Mouse (Mus musculus) midbrain, embryonic 11.5 days (tissue): Measurements from ENCODE around the gene Bin2. TPM values are rescaled to one million over a fixed set of nuclear protein-coding genes. Genes with fewer than 3 reads are reported as not detected.

Experiments
- ATAC-seq: fragments of 200-750 bp; cut with Nextera tagmentation; 2 replicates; pipeline ENCODE4 v1.8.0; 2017; ENCODE audit warnings: moderate TSS enrichment, moderate library complexity; ENCODE audit not compliant: low FRiP score
- DNase-seq: peaks from one replicate; pipeline ENCODE4 v3.0.0; 2015; ENCODE audit warnings: low spot score; ENCODE audit errors: missing footprints
- H3K27ac ChIP-seq: fragments of 300-500 bp; sonication (generic); 2 replicates; pipeline ENCODE4 v1.5.1; 2014; ENCODE audit warnings: low read depth, low read length
- H3K27me3 ChIP-seq: fragments of 300-500 bp; sonication (generic); 2 replicates; pipeline ENCODE4 v1.6.1; 2014; ENCODE audit warnings: mild to moderate bottlenecking, low read length, moderate library complexity, mixed read lengths; ENCODE audit not compliant: control insufficient read depth, insufficient read depth
- H3K36me3 ChIP-seq: fragments of 300-500 bp; sonication (generic); 2 replicates; pipeline ENCODE4 v1.6.1; 2014; ENCODE audit warnings: mild to moderate bottlenecking, low read length, moderate library complexity, mixed read lengths; ENCODE audit not compliant: control insufficient read depth, insufficient read depth
- H3K4me1 ChIP-seq: fragments of 300-500 bp; sonication (generic); 2 replicates; pipeline ENCODE4 v1.6.1; 2014; ENCODE audit warnings: low read length; ENCODE audit not compliant: control insufficient read depth, insufficient read depth
- H3K4me2 ChIP-seq: fragments of 300-500 bp; sonication (generic); 2 replicates; pipeline ENCODE4 v1.6.1; 2014; ENCODE audit warnings: mild to moderate bottlenecking, moderate library complexity
- H3K4me3 ChIP-seq: fragments of 300-500 bp; sonication (generic); 2 replicates; pipeline ENCODE4 v1.5.1; 2014; ENCODE audit warnings: low read depth, low read length
- H3K9ac ChIP-seq: fragments of 300-500 bp; sonication (generic); 2 replicates; pipeline ENCODE4 v1.6.1; 2014; ENCODE audit warnings: low read length
- H3K9me3 ChIP-seq: fragments of 300-500 bp; sonication (generic); 2 replicates; pipeline ENCODE4 v1.6.1; 2016; ENCODE audit warnings: low read length; ENCODE audit not compliant: control insufficient read depth
- WGBS: fragments of 180-500 bp; shearing (Covaris S2); extraction: QIAGEN DNeasy Blood & Tissue Kit; methylation state at CpG from one replicate; pipeline ENCODE4 v1.1.7; 2014; 5-methylcytosine and 5-hydroxymethylcytosine counted together
- polyA plus RNA-seq: library from polyadenylated mRNA; unstranded; fragments of >200 nt; fragmentation: Nextera tagmentation; extraction: Ambion mirVana; gene quantifications from 2 replicates; pipeline ENCODE4 v1.2.1, GENCODE M21; 2014

Gene Bin2
- polyA plus RNA-seq, 1 experiment from 2014 or later = 3.4 TPM

DNA sequence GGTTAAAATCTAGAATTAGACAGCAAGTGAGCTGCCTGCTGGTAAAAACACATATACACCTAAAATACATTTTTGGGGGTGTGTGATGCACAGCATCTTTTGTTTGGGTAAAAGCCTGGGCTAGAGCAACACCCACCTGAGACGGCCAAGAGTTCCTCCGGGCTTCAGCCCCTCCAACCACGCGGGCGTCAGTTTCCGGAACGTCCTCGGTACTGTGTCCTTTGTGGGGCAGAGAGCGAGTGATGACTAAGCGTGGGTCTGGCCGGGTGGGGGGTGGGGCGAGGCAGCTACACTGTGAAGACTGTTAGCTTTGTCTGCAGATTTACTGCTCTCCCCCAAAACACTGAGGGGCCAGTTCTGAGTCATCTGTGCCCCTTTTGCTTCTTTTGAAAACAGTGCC is 17.6 kb upstream of the Bin2 start:
- no peak for ATAC-seq

DNA sequence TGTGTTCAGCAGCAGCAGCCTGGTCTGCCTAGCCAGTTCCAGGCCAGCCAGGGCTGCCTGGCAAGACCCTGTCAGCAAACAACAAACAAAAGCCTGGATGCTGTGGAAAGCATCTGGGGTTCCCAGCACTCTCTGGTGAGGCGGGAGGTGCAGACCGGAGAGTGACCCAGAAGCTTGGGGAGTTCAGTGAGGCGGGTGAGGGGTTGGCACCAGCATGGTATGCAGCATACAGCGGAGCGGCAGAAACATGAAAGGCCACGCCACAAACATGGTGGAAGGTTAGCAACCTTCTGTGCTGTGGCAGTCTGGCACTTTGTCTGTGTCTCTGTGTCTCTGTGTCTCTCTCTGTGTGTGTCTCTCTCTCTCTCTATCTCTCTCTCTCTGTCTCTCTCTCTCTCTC is 17.1 kb upstream of the Bin2 start:
- ATAC-seq = no peak
- 86% methylated on average over 6 of the region's 6 CpGs for WGBS
- H3K27ac ChIP-seq = no peak overlapping the region

More for the DNA sequence above, 17.6 kb upstream of the Bin2 start:
- H3K9me3 ChIP-seq = peaks cover 5% of the 10 kb centered on the region; the same call in 1 of the 2 replicates
- no peak overlapping the region for H3K4me2 ChIP-seq
- no peak overlapping the region for H3K9ac ChIP-seq
- no peak for DNase-seq
- WGBS = 64% methylated on average over 12 of the region's 12 CpGs
- no peaks in the 10 kb centered on the region for H3K4me1 ChIP-seq
- no peaks in the 10 kb centered on the region for H3K36me3 ChIP-seq
- no peak overlapping the region for H3K4me3 ChIP-seq
- no peaks in the 10 kb centered on the region for H3K27me3 ChIP-seq
- H3K27ac ChIP-seq = no peak overlapping the region

DNA sequence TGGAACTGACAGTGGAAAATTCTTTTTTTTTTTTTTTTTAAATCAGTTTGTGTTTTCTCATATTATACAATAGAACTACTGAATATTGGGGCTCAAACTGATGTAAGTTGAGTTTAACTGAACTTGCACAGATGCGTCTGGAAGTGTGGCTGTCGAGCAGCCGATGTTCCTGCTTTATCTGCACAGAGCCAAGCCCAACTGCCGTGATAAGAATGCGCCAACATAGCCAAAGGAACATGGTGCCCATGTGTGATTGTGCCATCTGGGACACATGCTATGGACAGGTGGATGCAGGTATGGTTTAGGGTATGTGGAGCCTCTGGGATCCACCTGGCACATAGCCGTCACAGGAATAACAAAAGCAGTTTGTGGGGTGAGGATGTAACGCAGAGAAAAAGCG is 16.5 kb upstream of the Bin2 start:
- Histone ChIP-seq H3K4me1 (peaks cover 3% of the 10 kb centered on the region; the same call in 1 of the 2 replicates), H3K27ac (no peak overlapping the region), H3K4me2 (no peak overlapping the region), H3K9me3 (peaks cover 5% of the 10 kb centered on the region; the same call in 1 of the 2 replicates), H3K4me3 (no peak overlapping the region), H3K36me3 (no peaks in the 10 kb centered on the region), H3K9ac (no peak overlapping the region), H3K27me3 (no peaks in the 10 kb centered on the region)
- no peak for ATAC-seq
- DNase-seq = no peak
- 92% methylated on average over 8 of the region's 8 CpGs for WGBS

More for the DNA sequence above, 17.1 kb upstream of the Bin2 start:
- H3K27me3 ChIP-seq = no peaks in the 10 kb centered on the region
- no peaks in the 10 kb centered on the region for H3K36me3 ChIP-seq
- no peak for DNase-seq
- H3K4me1 ChIP-seq = peaks cover 3% of the 10 kb centered on the region; the same call in 1 of the 2 replicates
- no peak overlapping the region for H3K9ac ChIP-seq
- no peak overlapping the region for H3K4me2 ChIP-seq
- H3K9me3 ChIP-seq = peaks cover 5% of the 10 kb centered on the region; the same call in 1 of the 2 replicates
- H3K4me3 ChIP-seq = no peak overlapping the region

DNA sequence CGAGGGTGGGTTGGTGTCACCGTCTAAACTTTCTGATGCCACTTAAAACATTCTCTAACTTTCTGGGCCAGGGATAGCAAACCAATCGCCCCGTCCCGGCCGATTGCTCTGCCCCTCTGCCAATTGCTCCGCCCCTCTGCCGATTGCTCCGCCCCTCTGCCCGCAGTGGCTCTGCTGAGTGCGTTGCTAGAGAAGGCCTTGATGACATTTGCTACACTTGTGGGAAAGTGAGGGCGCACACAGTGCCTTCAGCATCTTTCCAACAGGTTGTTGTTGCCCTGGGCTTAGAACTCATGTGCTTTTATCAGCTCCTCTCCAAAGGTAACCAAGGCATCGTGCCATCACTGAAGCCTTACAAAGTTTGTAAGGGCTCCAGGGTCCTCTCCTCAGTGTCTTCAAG is 15.9 kb upstream of the Bin2 start:
- H3K4me1 ChIP-seq = peaks cover 3% of the 10 kb centered on the region; the same call in 1 of the 2 replicates
- H3K4me3 ChIP-seq = no peak overlapping the region
- H3K36me3 ChIP-seq = no peaks in the 10 kb centered on the region
- H3K27me3 ChIP-seq = no peaks in the 10 kb centered on the region
- H3K9me3 ChIP-seq = peaks cover 3% of the 10 kb centered on the region; the same call in 1 of the 2 replicates
- H3K4me2 ChIP-seq = no peak overlapping the region
- DNase-seq (no peak), ATAC-seq (no peak)
- no peak overlapping the region for H3K9ac ChIP-seq
- H3K27ac ChIP-seq = no peak overlapping the region
- 23% methylated on average over 13 of the region's 13 CpGs for WGBS

DNA sequence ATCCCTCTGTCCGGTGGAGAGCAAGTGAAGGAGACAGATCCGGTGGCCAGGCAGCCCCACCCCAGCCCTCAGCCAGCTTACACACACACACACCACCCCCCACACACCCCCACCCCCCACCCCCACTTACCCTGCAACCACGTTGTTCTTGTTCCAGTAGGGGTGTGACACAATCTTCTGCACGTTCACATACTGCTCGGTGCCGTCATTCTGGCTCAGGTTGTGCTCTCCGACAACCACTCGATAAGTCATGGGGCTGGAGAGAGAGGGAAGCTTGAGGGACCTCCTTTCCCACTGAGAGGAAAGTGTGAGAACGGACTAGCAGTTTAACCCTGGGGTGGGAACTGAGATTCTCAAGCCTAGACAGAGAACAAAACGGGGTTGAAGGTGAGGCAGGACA is 15.1 kb upstream of the Bin2 start:
- no peak for ATAC-seq
- WGBS = 66% methylated on average over 10 of the region's 10 CpGs
- H3K4me2 ChIP-seq = no peak overlapping the region
- peaks cover 3% of the 10 kb centered on the region; the same call in 1 of the 2 replicates for H3K4me1 ChIP-seq
- H3K9ac ChIP-seq = no peak overlapping the region
- no peak overlapping the region for H3K27ac ChIP-seq
- no peaks in the 10 kb centered on the region for H3K27me3 ChIP-seq
- DNase-seq = no peak
- no peaks in the 10 kb centered on the region for H3K9me3 ChIP-seq
- no peaks in the 10 kb centered on the region for H3K36me3 ChIP-seq
- H3K4me3 ChIP-seq = no peak overlapping the region

DNA sequence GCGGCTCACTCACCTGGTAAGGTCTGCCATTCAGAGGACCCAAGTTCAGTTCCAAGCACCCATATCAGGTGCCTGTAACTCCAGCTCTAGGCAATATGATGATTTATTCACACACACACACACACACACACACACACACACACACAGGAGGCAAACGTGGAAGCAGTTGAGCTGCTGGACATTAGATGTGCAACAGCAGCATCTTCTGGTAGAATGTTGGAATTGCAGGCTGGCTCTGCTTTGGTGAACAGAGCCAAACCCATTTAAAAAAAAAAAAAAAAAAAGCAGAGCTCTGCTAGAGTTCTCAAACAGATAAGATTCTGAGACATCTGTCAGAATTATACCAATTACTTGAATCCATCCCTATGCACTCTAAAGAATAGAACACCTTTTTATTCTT is 13.7 kb upstream of the Bin2 start:
- H3K9ac ChIP-seq = no peak overlapping the region
- H3K27me3 ChIP-seq = no peaks in the 10 kb centered on the region
- H3K4me1 ChIP-seq = peaks cover 3% of the 10 kb centered on the region; the same call in 1 of the 2 replicates
- H3K4me3 ChIP-seq = no peak overlapping the region
- no peak overlapping the region for H3K27ac ChIP-seq
- H3K36me3 ChIP-seq = no peaks in the 10 kb centered on the region
- ATAC-seq (peak; percentile 52; the same call in 1 of the 2 replicates), DNase-seq (peak; percentile 99)
- H3K9me3 ChIP-seq = no peaks in the 10 kb centered on the region
- no peak overlapping the region for H3K4me2 ChIP-seq
- 45% methylated on average over 2 of the region's 2 CpGs for WGBS

DNA sequence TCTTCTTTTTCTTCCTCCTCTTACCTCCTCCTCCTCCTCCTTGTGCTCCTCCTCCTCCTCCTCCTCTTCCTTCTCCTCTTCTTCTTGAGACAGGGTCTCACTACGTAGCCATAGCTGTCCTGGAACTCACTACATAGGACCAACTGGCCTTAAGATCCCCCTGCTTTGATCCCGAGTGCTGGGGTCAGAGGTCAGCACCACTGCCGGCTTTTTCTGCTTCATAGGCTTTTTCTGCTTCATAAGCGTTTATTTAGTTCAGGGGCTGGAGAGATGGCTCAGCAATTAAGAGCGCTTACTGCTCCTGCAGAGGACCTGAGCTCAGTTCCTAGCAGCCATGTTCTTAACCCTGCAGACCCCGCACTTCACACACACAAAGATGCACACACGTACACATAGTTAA is 12.4 kb upstream of the Bin2 start:
- Histone ChIP-seq H3K9ac (no peak overlapping the region), H3K27ac (no peak overlapping the region), H3K4me3 (no peak overlapping the region), H3K36me3 (no peaks in the 10 kb centered on the region), H3K4me1 (peaks cover 3% of the 10 kb centered on the region; the same call in 1 of the 2 replicates), H3K4me2 (no peak overlapping the region), H3K27me3 (no peaks in the 10 kb centered on the region), H3K9me3 (no peaks in the 10 kb centered on the region)
- DNase-seq = no peak
- WGBS = 23% methylated on average over 7 of the region's 7 CpGs
- no peak for ATAC-seq

DNA sequence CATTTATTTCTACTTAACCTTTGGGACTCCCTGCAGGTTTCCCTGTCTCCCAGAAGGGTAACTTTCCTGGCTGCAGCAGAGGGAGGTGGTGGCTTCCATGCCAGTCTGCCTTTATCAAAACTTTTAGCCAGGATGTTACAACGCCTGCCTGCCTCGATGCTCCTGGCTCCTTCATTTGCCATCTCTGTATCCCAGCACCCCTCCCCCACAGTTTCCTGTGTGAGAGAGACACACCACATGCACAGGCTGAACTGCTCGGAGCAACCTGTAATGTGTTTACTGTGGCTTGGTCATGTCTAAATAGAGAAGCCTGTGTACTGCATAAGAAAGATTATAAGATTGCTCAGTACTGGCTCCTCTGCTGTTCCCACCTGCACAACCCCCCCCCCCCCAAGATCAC is 11.0 kb upstream of the Bin2 start:
- H3K4me1 ChIP-seq = peaks cover 3% of the 10 kb centered on the region; the same call in 1 of the 2 replicates
- H3K9me3 ChIP-seq = no peaks in the 10 kb centered on the region
- H3K9ac ChIP-seq = no peak overlapping the region
- no peaks in the 10 kb centered on the region for H3K36me3 ChIP-seq
- no peak for DNase-seq
- H3K27ac ChIP-seq = no peak overlapping the region
- H3K27me3 ChIP-seq = no peaks in the 10 kb centered on the region
- H3K4me3 ChIP-seq = no peak overlapping the region
- 58% methylated on average over 3 of the region's 3 CpGs for WGBS
- no peak overlapping the region for H3K4me2 ChIP-seq
- ATAC-seq = no peak

DNA sequence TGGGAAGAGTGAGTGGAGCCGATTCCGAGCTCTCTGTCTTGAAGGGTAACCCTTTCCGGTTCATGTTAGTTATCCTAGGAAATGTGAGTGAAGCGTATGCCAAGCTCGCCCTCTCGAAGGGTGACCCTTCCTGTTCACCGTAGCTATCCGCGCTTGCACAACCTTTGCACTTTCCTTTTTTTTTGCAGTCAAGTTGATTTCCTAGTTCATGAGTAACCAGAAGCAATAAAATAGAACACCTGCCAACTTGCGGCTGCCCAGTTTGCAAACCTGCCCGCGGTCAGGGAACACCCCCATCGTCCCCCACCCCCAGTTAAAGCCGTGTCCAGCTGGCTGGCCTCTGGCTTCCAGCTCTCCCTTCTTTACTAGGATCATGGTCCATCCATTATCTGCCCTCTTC is 9.7 kb upstream of the Bin2 start:
- no peaks in the 10 kb centered on the region for H3K27me3 ChIP-seq
- 92% methylated on average over 14 of the region's 14 CpGs for WGBS
- H3K9me3 ChIP-seq = no peaks in the 10 kb centered on the region
- no peak overlapping the region for H3K4me3 ChIP-seq
- no peak overlapping the region for H3K4me2 ChIP-seq
- no peak overlapping the region for H3K27ac ChIP-seq
- peaks cover 3% of the 10 kb centered on the region; the same call in 1 of the 2 replicates for H3K4me1 ChIP-seq
- H3K9ac ChIP-seq = no peak overlapping the region
- DNase-seq (no peak), ATAC-seq (no peak)
- no peaks in the 10 kb centered on the region for H3K36me3 ChIP-seq
